Mouse (Mus musculus) monocyte, adult 5-6 weeks (primary cell): ENCODE data around the gene Ccnt1. TPM values are rescaled to one million over a fixed set of nuclear protein-coding genes. Genes with fewer than 3 reads are reported as not detected.

ENCODE experiments used
- total RNA-seq: library from RNA; stranded (forward); fragments of 200-1000, 200-491, 200-594 nt; gene quantifications from 3 replicates; pipeline ENCODE4 v1.2.3, GENCODE M21; 2017

Gene Ccnt1
- total RNA-seq, 1 experiment from 2014 or later: 124 TPM

Other genes with a start within 250 kb of the Ccnt1 start
- gene Olfr284, start 229.9 kb downstream of the Ccnt1 start, total RNA-seq: not detected in 3 replicates
- gene Olfr283, start 190.0 kb downstream of the Ccnt1 start, total RNA-seq: not detected in 3 replicates
- gene Olfr282, start 139.7 kb downstream of the Ccnt1 start, total RNA-seq: not detected in 3 replicates
- not detected in 3 replicates for gene Olfr281, start 118.3 kb downstream of the Ccnt1 start, total RNA-seq
- not detected in 3 replicates for gene OR5BS1P, start 101.0 kb downstream of the Ccnt1 start, total RNA-seq
- not detected in 3 replicates for gene Lalba, start 88.2 kb downstream of the Ccnt1 start, total RNA-seq
- not detected in 3 replicates for gene Olfr279, start 78.5 kb downstream of the Ccnt1 start, total RNA-seq
- gene Kansl2, start 36.7 kb downstream of the Ccnt1 start, total RNA-seq: 35.4 to 46.2 TPM (median 40.6 TPM) in 3 replicates
- gene 4930415O20Rik, start 81 bp upstream of the Ccnt1 start, total RNA-seq: not detected in 3 replicates
- gene Adcy6, start 39.2 kb upstream of the Ccnt1 start, total RNA-seq: 0.96 to 3.7 TPM in 2 of 3 replicates, not detected in the other
- gene Cacnb3, start 59.9 kb upstream of the Ccnt1 start, total RNA-seq: 0.68 to 1.3 TPM in 2 of 3 replicates, not detected in the other
- gene Ddx23, start 92.0 kb upstream of the Ccnt1 start, total RNA-seq: 106 to 143 TPM (median 108 TPM) in 3 replicates
- gene Rnd1, start 106.5 kb upstream of the Ccnt1 start, total RNA-seq: 1.2 to 2.8 TPM (median 1.5 TPM) in 3 replicates
- gene Ccdc65, start 137.3 kb upstream of the Ccnt1 start, total RNA-seq: not detected in 3 replicates
- 0.11 to 2.2 TPM in 2 of 3 replicates, not detected in the other for gene Fkbp11, start 157.3 kb upstream of the Ccnt1 start, total RNA-seq
- 27.4 to 48.6 TPM (median 30.8 TPM) in 3 replicates for gene Arf3, start 192.3 kb upstream of the Ccnt1 start, total RNA-seq
- not detected in 3 replicates for gene Wnt10b, start 207.2 kb upstream of the Ccnt1 start, total RNA-seq
- not detected in 3 replicates for gene Wnt1, start 218.9 kb upstream of the Ccnt1 start, total RNA-seq
- gene Ddn, start 238.6 kb upstream of the Ccnt1 start, total RNA-seq: not detected in 3 replicates